Mouse (Mus musculus): ENCODE results near the gene Dennd4b. TPM values are rescaled to one million over a fixed set of nuclear protein-coding genes. Genes with fewer than 3 reads are reported as not detected.
"Not testable (repeated sequence)": the region's sequence is repeated elsewhere in the genome, so short reads cannot be mapped to it uniquely, and the experiment has no call there.

Gene Dennd4b
- total RNA-seq, 2 experiments from 2014 or later, result 33.7 to 35.6 TPM

DNA sequence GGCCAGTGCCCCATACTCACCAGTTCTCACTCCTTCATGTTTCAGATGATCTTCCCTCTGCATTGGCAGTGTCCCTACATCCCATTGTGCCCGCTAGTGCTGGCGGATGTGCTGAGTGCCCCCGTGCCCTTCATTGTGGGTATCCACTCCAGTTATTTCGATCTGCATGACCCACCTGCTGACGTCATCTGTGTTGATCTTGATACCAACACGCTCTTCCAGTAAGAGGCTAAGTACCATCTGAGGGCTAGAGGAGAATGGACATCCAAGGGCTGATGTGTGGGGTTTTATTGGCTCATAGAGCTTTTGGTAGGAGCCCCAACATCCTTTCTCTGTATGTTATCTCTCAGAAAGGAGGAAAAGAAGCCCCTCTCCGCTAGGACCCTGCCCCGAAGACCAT is 5.8 kb downstream of the Dennd4b start:
- no peak for TF ChIP-seq CTCF (conservative IDR thresholded peaks at IDR 0.05)
- no peak for DNase-seq (ENCODE audit: low spot score in 2 of 2)
- no peak overlapping the region for H3K4me3 ChIP-seq
- H3K27ac ChIP-seq, result no peak overlapping the region

DNA sequence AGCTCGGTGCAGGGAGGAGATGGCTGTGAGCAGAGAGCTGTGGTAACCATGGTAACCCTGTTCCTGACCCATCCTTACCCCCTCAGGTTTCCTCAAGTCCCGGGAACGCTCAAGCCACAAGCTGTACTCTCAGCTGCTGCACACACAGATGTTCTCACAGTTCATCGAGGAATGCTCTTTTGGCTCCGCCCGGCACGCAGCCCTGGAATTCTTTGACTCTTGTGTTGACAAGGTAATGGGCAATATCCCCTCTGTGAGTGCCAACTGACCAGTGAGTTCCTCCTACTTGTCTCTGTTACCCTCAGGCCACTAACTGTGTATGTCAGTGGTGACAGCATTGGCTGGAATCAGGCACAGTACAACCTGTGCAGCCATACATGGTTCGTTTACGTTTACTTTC is 7.2 kb downstream of the Dennd4b start:
- no peak for DNase-seq (ENCODE audit: low spot score in 2 of 2)
- no peak for TF ChIP-seq CTCF (conservative IDR thresholded peaks at IDR 0.05)

DNA sequence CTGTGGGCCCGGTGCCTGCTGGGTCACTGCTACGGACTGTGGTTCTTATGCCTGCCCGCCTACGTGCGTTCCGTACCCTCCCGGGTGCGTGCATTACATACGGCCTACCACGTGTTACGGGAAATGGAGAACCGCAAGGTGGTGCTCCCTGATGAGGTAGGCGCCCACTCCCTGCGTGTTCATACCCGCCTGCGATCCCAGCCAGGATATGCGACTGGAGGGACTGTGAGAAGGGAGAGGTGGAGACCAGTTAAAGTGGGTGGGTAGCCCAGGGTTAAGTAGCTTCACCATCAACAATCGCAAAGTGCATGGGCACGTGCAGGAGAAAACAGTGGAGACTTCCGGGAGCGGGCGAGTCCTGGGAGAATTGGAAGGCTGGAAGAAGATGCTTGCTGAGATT is 8.9 kb downstream of the Dennd4b start:
- DNase-seq (ENCODE audit: low spot score in 2 of 2), result no peak
- TF ChIP-seq CTCF (conservative IDR thresholded peaks at IDR 0.05), result no peak
- H3K4me3 ChIP-seq, result no peak overlapping the region
- no peak overlapping the region for H3K27ac ChIP-seq

More for the DNA sequence above, 7.2 kb downstream of the Dennd4b start:
- H3K27ac ChIP-seq, result no peak overlapping the region
- H3K4me3 ChIP-seq, result no peak overlapping the region

DNA sequence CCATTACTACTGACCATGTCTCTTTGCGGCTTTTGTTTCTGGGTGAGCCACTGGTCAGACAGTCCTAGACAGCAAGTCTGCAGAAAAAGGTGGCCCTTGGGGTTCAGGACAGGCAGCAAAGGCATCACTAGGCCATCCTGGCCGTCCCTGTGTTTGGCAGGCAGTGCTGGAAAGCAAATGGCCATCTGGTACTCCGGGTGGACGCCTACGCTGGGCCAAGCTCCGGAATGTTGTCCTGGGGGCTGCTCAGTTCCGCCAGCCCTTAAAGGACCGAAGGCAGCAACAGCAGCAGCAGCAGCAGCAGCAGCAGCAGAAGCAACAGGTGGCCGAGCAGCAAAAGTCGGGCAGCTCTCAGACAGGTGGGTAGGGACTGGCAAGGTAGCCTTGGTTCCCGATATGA is 10.3 kb downstream of the Dennd4b start:
- DNase-seq (ENCODE audit: low spot score in 2 of 2), result no peak
- no peak overlapping the region for H3K4me3 ChIP-seq
- H3K27ac ChIP-seq, result no peak overlapping the region
- TF ChIP-seq CTCF (conservative IDR thresholded peaks at IDR 0.05), result no peak

DNA sequence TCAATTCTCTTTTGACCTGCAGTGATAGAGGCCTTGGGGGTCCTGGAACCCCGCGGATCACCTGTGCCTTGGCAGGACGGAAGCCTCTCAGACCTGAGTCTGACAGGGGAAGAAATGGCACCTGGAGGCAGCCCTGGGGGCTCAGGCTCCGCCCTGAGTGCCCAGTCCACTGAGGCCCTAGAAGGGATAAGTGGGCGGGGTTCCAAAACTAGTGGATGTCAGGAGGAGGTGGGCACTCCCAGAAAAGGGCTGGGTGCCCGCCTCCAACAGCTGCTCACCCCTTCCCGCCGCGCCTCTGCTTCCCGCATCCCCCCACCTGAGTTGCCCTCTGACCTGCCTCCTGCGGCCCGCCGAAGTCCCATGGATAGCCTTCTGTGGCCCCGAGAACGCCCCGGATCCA is 11.9 kb downstream of the Dennd4b start:
- Histone ChIP-seq H3K4me3 (no peak overlapping the region), H3K27ac (no peak overlapping the region)
- TF ChIP-seq CTCF (conservative IDR thresholded peaks at IDR 0.05), result no peak
- no peak for DNase-seq (ENCODE audit: low spot score in 2 of 2)

DNA sequence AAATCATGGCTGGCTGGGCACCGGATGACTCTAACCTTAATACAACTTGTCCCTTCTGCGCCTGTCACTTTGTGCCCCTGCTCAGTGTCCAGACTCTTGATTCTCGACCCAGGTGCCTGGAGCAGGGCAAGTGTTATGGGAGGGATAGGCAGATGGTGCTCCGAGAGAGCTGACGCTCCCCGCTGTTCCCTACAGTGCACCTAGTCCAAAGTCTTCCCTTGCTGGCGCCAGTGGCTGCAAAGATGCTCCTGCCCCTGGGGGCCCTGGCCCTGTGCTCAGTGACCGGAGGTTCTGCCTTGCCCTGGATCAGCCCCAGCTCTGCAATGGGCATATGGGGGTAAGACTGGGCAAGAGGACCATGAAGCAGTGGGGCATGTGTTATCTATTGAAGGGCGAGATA is 12.8 kb downstream of the Dennd4b start:
- H3K27ac ChIP-seq, result no peak overlapping the region
- no peak for DNase-seq (ENCODE audit: low spot score in 2 of 2)
- no peak overlapping the region for H3K4me3 ChIP-seq
- TF ChIP-seq CTCF (conservative IDR thresholded peaks at IDR 0.05), result no peak

DNA sequence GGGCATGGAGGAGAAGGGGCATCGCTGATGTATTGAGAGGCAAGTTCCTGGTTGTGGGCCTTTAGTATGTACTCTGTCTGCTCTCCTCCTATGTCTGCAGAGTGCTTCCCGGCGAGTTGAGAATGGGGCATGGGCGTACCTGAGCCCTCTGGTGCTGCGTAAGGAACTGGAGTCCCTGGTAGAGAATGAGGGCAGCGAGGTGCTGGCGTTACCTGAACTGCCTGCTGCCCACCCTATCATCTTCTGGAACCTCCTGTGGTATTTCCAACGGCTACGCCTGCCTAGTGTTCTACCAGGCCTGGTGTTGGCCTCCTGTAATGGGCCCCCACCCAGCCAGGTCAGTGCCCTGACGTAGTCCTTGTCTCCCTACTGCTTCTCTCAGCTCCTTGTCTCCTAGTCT is 13.2 kb downstream of the Dennd4b start:
- no peak for DNase-seq (ENCODE audit: low spot score in 2 of 2)
- Histone ChIP-seq H3K4me3 (no peak overlapping the region), H3K27ac (no peak overlapping the region)
- TF ChIP-seq CTCF (conservative IDR thresholded peaks at IDR 0.05), result no peak

DNA sequence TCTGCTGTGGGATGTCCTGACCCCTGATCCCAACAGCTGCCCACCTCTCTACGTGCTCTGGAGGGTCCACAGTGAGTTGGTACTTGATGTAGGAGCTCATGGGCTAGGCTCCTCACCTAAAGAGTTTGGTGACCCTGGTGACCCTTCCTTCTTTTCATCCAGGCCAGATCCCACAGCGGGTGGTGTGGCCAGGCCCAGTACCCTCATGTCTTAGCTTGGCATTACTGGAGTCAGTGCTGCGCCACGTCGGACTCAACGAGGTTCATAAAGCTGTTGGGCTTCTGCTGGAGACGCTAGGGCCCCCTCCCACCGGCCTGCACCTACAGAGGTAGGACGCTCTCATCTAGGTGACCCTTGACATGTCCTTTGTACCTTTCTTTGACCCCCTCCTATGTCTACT is 14.2 kb downstream of the Dennd4b start:
- TF ChIP-seq CTCF (conservative IDR thresholded peaks at IDR 0.05), result no peak
- H3K27ac ChIP-seq, result peak overlapping the region; percentile 83; the same call in 1 of the 2 replicates
- DNase-seq (ENCODE audit: low spot score in 2 of 2), result no peak

DNA sequence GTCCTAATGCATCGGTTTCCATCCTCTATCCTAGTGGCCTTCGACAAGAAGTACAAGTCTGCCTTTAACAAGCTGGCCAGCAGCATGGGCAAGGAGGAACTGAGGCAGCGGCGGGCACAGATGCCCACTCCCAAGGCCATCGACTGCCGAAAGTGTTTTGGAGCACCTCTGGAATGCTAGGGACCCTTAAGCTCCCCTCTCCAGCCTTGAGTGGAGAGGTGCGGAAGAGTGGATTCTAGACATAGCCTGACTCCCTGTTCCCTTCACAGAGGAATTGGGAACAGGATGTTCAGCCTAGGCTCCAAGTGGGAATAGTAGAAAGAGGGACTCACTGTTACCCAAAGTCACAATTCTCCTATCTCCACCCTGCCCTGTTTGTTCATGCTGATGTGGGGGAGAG is 14.8 kb downstream of the Dennd4b start:
- no peak for DNase-seq (ENCODE audit: low spot score in 2 of 2)
- no peak for TF ChIP-seq CTCF (conservative IDR thresholded peaks at IDR 0.05)
- peak overlapping the region; percentile 83 for H3K27ac ChIP-seq
- no peak overlapping the region for H3K4me3 ChIP-seq

More for the DNA sequence above, 14.2 kb downstream of the Dennd4b start:
- no peak overlapping the region for H3K4me3 ChIP-seq

DNA sequence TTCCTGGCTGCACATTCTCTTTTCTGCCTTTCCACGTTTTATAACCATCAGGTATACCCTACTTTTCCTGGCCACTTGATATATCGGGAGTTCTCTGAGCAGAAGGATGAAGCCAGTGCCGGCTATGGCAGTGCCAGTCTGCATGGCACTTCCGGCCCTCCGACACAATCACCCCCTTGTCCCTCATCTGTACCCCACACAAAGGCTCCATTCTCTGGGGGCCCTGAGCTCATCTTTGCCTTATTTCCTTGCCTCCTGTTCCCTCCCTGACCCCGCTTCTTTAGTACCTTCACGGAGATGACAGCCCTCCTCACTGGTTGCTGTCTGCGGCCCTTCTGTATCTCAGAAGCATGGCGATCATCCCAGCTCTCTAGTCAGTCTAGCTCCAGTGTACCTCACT is 15.7 kb downstream of the Dennd4b start:
- Histone ChIP-seq H3K27ac (peak overlapping the region; percentile 83), H3K4me3 (no peak overlapping the region)
- no peak for TF ChIP-seq CTCF (conservative IDR thresholded peaks at IDR 0.05)
- DNase-seq (ENCODE audit: low spot score in 2 of 2), result peak in 1 of 2 experiments; percentile 25

DNA sequence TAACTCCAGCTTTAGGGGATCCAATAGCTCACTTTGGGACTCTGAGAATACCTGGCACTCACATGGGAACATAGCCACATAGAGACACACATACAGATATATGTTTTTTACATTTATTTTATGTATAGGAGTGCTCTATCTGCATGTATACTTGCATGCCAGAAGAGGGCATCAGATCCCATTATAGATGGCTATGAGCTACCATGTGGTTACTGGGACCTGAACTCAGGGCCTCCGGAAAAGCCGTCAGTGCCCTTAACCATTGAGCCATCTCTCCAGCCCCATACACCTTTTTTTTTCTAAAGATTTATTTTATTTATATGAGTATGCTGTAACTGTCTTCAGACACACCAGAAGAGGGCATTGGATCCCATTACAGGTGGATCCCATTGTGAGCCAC is 19.2 kb downstream of the Dennd4b start:
- peak; percentile 40 for TF ChIP-seq CTCF (conservative IDR thresholded peaks at IDR 0.05)
- no peak for DNase-seq (ENCODE audit: low spot score in 2 of 2)
- H3K4me3 ChIP-seq, result no peak overlapping the region
- H3K27ac ChIP-seq, result no peak overlapping the region

DNA sequence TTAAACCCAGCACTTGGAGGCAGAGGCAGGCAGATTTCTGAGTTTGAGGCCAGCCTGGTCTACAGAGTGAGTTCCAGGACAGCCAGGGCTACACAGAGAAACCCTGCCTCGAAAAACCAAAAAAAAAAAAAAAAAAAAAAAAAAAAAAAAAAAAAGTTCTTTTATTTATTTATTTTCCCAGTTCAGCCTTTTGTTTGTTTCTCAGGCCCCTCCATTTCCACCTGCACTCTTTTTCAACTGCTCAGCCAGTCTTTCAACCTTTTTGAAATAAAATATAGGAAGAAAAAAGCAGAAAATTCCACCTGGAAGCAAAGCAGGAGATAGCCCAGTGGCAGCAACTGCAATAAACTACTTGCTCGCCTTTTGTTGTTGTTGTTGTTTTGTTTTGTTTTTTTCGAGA is 24.4 kb downstream of the Dennd4b start:
- H3K27ac ChIP-seq; DNase-seq (ENCODE audit: low spot score in 2 of 2); H3K4me3 ChIP-seq: not testable (repeated sequence)

DNA sequence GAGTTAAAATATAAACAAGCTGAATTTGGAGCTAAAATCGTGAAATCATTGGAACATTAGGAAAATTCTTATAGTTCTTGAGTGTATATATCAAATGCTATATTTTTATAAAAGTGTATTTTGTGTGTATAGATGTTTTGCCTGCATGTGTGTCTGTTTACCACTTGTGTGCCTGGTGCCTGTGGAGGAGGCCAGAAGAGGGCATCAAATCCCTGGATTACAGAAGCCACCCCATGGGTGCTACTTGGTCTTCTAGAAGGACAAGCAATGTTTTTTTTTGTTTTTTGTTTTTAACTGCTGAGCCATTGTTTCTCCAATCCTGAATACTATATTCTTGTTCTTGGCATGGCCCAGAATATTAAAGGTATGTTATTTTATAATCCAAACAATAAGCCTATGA is 25.6 kb downstream of the Dennd4b start:
- TF ChIP-seq CTCF (conservative IDR thresholded peaks at IDR 0.05), result peak; percentile 65
- Histone ChIP-seq H3K4me3 (no peak overlapping the region), H3K27ac (no peak overlapping the region)
- no peak for DNase-seq (ENCODE audit: low spot score in 2 of 2)

DNA sequence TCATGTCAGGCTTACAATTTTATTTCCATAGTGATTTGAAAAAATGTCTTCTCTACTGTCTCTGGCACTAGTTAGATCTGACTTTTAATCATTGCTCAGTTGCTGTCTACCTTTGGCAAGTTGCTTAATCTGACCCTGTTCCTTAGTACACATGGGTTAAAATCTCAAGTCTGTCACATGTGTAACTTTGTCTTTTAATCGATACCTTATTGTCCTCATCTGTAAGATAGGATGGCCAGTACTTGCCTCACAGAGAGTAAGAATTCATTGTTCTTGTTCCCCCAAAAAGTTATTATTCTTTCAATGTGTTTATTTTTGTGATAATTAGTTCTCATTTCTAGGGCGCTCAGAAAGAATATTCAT is 27.0 kb downstream of the Dennd4b start:
- Histone ChIP-seq H3K27ac (peak overlapping the region; percentile 99), H3K4me3 (peak overlapping the region; percentile 68)
- DNase-seq (ENCODE audit: low spot score in 2 of 2), result no peak
- no peak for TF ChIP-seq CTCF (conservative IDR thresholded peaks at IDR 0.05)

Data from layer of hippocampus, adult 2 months (tissue).